Mouse (Mus musculus): ENCODE measurements around the gene Rpl37.

GRCm38 (mm10) chr15:5108655-5109040 lies 7.8 kb upstream of the Rpl37 start:
- TF ChIP-seq CTCF (IDR thresholded peaks at IDR 0.05; ENCODE audit: borderline replicate concordance, control insufficient read depth, extremely low read depth, insufficient read depth, low read length, poor library complexity) (no peak), POLR2A (IDR thresholded peaks at IDR 0.05; ENCODE audit: control insufficient read depth, extremely low read depth, insufficient read depth, low read length, poor library complexity) (no peak)

All from thymus, adult 2 months (tissue).